Mouse (Mus musculus): ENCODE data around the gene Slc26a10.
"Not testable (repeated sequence)": the region's sequence is repeated elsewhere in the genome, so short reads cannot be mapped to it uniquely, and the experiment has no call there.

The Slc26a10 gene

GRCm38 (mm10) chr10:127136510-127136909 lies 43.9 kb downstream of the Slc26a10 start:
- peak; percentile 74 to 75 for DNase-seq (ENCODE audit: low read depth in 2 of 2, low spot score in 2 of 2)

- DNase-seq (ENCODE audit: low read depth in 2 of 2, low spot score in 2 of 2): peak; percentile 70 to 73
Observed at GRCm38 (mm10) chr10:127135118-127135836, 45.2 kb downstream of the Slc26a10 start.

GRCm38 (mm10) chr10:127134394-127135035 lies 45.9 kb downstream of the Slc26a10 start:
- not testable (repeated sequence) for DNase-seq (ENCODE audit: low read depth in 2 of 2, low spot score in 2 of 2)

- no peak for DNase-seq (ENCODE audit: low read depth in 2 of 2, low spot score in 2 of 2)
Observed at GRCm38 (mm10) chr10:127132469-127132868, 48.0 kb downstream of the Slc26a10 start.

- DNase-seq (ENCODE audit: low read depth in 2 of 2, low spot score in 2 of 2): no peak
Observed at GRCm38 (mm10) chr10:127129431-127129830, 51.0 kb downstream of the Slc26a10 start.

GRCm38 (mm10) chr10:127127711-127128279 lies 52.6 kb downstream of the Slc26a10 start:
- no peak for DNase-seq (ENCODE audit: low read depth in 2 of 2, low spot score in 2 of 2)

GRCm38 (mm10) chr10:127126579-127126978 lies 53.9 kb downstream of the Slc26a10 start:
- DNase-seq (ENCODE audit: low read depth in 2 of 2, low spot score in 2 of 2): no peak

- DNase-seq (ENCODE audit: low read depth in 2 of 2, low spot score in 2 of 2): peak; percentile 61 to 71
Observed at GRCm38 (mm10) chr10:127125210-127126001, 55.0 kb downstream of the Slc26a10 start.

GRCm38 (mm10) chr10:127123436-127123805 lies 57.0 kb downstream of the Slc26a10 start:
- DNase-seq (ENCODE audit: low read depth in 2 of 2, low spot score in 2 of 2): peak; percentile 68 to 81

GRCm38 (mm10) chr10:127122784-127123435 lies 57.5 kb downstream of the Slc26a10 start:
- no peak for DNase-seq (ENCODE audit: low read depth in 2 of 2, low spot score in 2 of 2)

GRCm38 (mm10) chr10:127122018-127122417 lies 58.4 kb downstream of the Slc26a10 start:
- no peak for DNase-seq (ENCODE audit: low read depth in 2 of 2, low spot score in 2 of 2)

Measured in CD8-positive naive resting alpha-beta T cell, adult 2 months (primary cell).